27 mouse cellular contexts compared by ENCODE assay signal in the genomic region with DNA sequence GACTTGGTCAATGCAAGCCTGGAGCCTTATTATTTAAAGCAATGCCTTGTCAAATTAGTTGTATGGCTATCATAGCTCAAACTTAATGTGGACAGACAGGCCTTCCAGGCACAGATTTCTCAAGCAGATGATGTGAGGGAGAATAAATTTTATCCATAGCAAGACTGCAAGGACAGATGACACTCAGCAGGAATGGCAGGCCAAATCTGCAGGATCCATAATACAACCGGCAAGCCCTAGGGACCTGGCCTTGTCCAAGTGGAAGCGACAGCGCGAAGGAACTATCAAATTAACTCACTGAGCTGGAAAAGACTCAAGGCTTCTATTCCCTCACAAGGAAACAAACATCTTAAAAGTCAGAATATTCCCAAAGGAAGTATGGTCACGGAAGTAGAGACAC. TPM values are rescaled to one million over a fixed set of nuclear protein-coding genes. Genes with fewer than 3 reads are reported as not detected.
DNase-seq lines count a peak whose midpoint lies in the region; ATAC-seq and TF ChIP-seq lines count a peak whose summit lies in the region.
"Had no signal": no experiment of that assay in that cellular context is flagged by ENCODE, and none has a peak within 500 bp of the region (broad histone marks: within the 10 kb centered on the region; RNA-seq: fewer than 3 reads in every experiment).

No protein-coding gene starts in this region.

- ATAC-seq in midbrain, postnatal 0 days (ENCODE audit: low FRiP score), result no peak
- ATAC-seq: activated CD4-positive, CD25-positive, alpha-beta regulatory T cell, adult 4 months; forebrain, embryonic 14.5 days; forebrain, postnatal 0 days; intestine, embryonic 15.5 days had no signal

- H3K9ac ChIP-seq in midbrain, postnatal 0 days (replicated peaks; ENCODE audit: low read length, poor library complexity, severe bottlenecking), result no peak overlapping the region
- H3K9ac ChIP-seq: embryonic facial prominence, embryonic 12.5 days; embryonic facial prominence, embryonic 15.5 days; forebrain, postnatal 0 days; heart, embryonic 12.5 days; heart, embryonic 15.5 days; hindbrain, embryonic 13.5 days; intestine, embryonic 15.5 days had no signal

- no peaks in the 10 kb centered on the region for H3K9me3 ChIP-seq in midbrain, postnatal 0 days (ENCODE audit: low read length)
- H3K9me3 ChIP-seq in midbrain, embryonic 10.5 days (replicated peaks), result no peaks in the 10 kb centered on the region; the same call in 1 of the 2 replicates
- H3K9me3 ChIP-seq: embryonic facial prominence, embryonic 12.5 days; embryonic facial prominence, embryonic 15.5 days; heart, embryonic 12.5 days; heart, embryonic 15.5 days; hindbrain, embryonic 10.5 days; hindbrain, embryonic 13.5 days; intestine, embryonic 15.5 days had no signal

- no peak for TF ChIP-seq CTCF in midbrain, postnatal 0 days (IDR thresholded peaks at IDR 0.05)

- intact Hi-C loops in heart, postnatal 10 days (cut with DNase I), result no loop called here

- no peaks in the 10 kb centered on the region for H3K4me1 ChIP-seq in midbrain, postnatal 0 days (ENCODE audit: insufficient read depth, low read length)
- H3K4me1 ChIP-seq in midbrain, embryonic 10.5 days, result no peaks in the 10 kb centered on the region
- H3K4me1 ChIP-seq: embryonic facial prominence, embryonic 12.5 days; embryonic facial prominence, embryonic 15.5 days; heart, embryonic 12.5 days; heart, embryonic 15.5 days; hindbrain, embryonic 10.5 days; hindbrain, embryonic 13.5 days; intestine, embryonic 15.5 days had no signal

- H3K27ac ChIP-seq in midbrain, postnatal 0 days (ENCODE audit: low read depth, low read length), result no peak overlapping the region
- H3K27ac ChIP-seq in midbrain, embryonic 10.5 days (replicated peaks), result no peak overlapping the region
- H3K27ac ChIP-seq: embryonic facial prominence, embryonic 12.5 days; embryonic facial prominence, embryonic 15.5 days; gastrocnemius, adult 2 months; heart, embryonic 15.5 days; hindbrain, embryonic 10.5 days; hindbrain, embryonic 13.5 days; intestine, embryonic 15.5 days had no signal

- WGBS in midbrain, postnatal 0 days, result 83% methylated on average over 5 of the region's 5 CpGs
- 96% methylated on average over 5 of the region's 5 CpGs for WGBS in midbrain, embryonic 10.5 days

- H3K4me3 ChIP-seq in midbrain, postnatal 0 days (ENCODE audit: low read depth, low read length), result no peak overlapping the region
- no peak overlapping the region for H3K4me3 ChIP-seq in midbrain, embryonic 10.5 days
- H3K4me3 ChIP-seq: embryonic facial prominence, embryonic 12.5 days; embryonic facial prominence, embryonic 15.5 days; gastrocnemius, adult 2 months; heart, embryonic 12.5 days; heart, embryonic 15.5 days; hindbrain, embryonic 10.5 days; hindbrain, embryonic 13.5 days; intestine, embryonic 15.5 days had no signal

- peak; percentile 21 for DNase-seq in heart, postnatal 4 days
- DNase-seq in heart, postnatal 10 days, result no peak
- DNase-seq in midbrain, postnatal 0 days (ENCODE audit: low spot score), result peak; percentile 22
- DNase-seq in midbrain, embryonic 10.5 days (ENCODE audit: low spot score), result no peak
- DNase-seq in retina, postnatal 1 day, result peak; percentile 70
- no peak for DNase-seq in T-cell, adult 2 months (ENCODE audit: low spot score)
- DNase-seq: adrenal gland, postnatal 10 days; adrenal gland, postnatal 36 days; B cell, adult 2 months; cerebellum, adult 11 months; cerebellum, adult 9-11 months; cerebellum, postnatal 25 days; forebrain, postnatal 0 days; gastrocnemius, adult 2 months; gastrocnemius, postnatal 14 days; heart, adult 11 months; heart, postnatal 14 days had no signal

- peaks cover 13% of the 10 kb centered on the region for H3K36me3 ChIP-seq in midbrain, postnatal 0 days (ENCODE audit: insufficient read depth, low read length)
- H3K36me3 ChIP-seq in midbrain, embryonic 10.5 days, result peaks cover 45% of the 10 kb centered on the region

- H3K27me3 ChIP-seq in midbrain, postnatal 0 days (ENCODE audit: insufficient read depth, low read length), result no peaks in the 10 kb centered on the region
- H3K27me3 ChIP-seq in midbrain, embryonic 10.5 days (ENCODE audit: low read depth, poor library complexity, severe bottlenecking), result no peaks in the 10 kb centered on the region
- H3K27me3 ChIP-seq: CH12.LX; embryonic facial prominence, embryonic 12.5 days; embryonic facial prominence, embryonic 15.5 days; heart, embryonic 12.5 days; heart, embryonic 15.5 days; hindbrain, embryonic 13.5 days; intestine, embryonic 15.5 days had no signal

- no peak overlapping the region for H3K4me2 ChIP-seq in midbrain, postnatal 0 days (ENCODE audit: low read depth, low read length, poor library complexity, severe bottlenecking)
- H3K4me2 ChIP-seq: embryonic facial prominence, embryonic 12.5 days; embryonic facial prominence, embryonic 15.5 days; heart, embryonic 12.5 days; heart, embryonic 15.5 days; hindbrain, embryonic 13.5 days; intestine, embryonic 15.5 days had no signal

RNA-seq across cellular contexts. Expression of a gene that starts 6.1 kb away (rescaled TPM):
- 10 to 100 TPM; 12.3 to 12.8 TPM for total RNA-seq in heart, postnatal 4 days (2021)
- 10 to 100 TPM; 10.4 to 13.0 TPM for total RNA-seq in heart, postnatal 10 days (2021)
- 8.9 and 20.6 TPM in 2 replicates for total RNA-seq in midbrain, postnatal 0 days (2014; rRNA removed)
- 18.6 and 23.9 TPM in 2 replicates for polyA plus RNA-seq in midbrain, postnatal 0 days (2015; fragmentation: Nextera tagmentation; extraction: Ambion mirVana)
- polyA plus RNA-seq in midbrain, embryonic 10.5 days (2016; fragmentation: Nextera tagmentation; extraction: Ambion mirVana), result 26.7 and 27.8 TPM in 2 replicates

RNA-seq across cellular contexts. Expression of a gene that starts 17.9 kb away (rescaled TPM):
- total RNA-seq in heart, postnatal 4 days (2021), result 10 to 100 TPM; 20.3 to 24.9 TPM
- 10 to 100 TPM; 12.9 to 15.9 TPM for total RNA-seq in heart, postnatal 10 days (2021)
- total RNA-seq in midbrain, postnatal 0 days (2014; rRNA removed), result 32.2 and 40.6 TPM in 2 replicates
- polyA plus RNA-seq in midbrain, postnatal 0 days (2015; fragmentation: Nextera tagmentation; extraction: Ambion mirVana), result 108 and 118 TPM in 2 replicates
- polyA plus RNA-seq in midbrain, embryonic 10.5 days (2016; fragmentation: Nextera tagmentation; extraction: Ambion mirVana), result 68.5 and 73.9 TPM in 2 replicates

Comparison
In these comparisons a context has a peak if more than half of its experiments do, and no peak if none do; other contexts are left out.
1. DNase-seq: peak in heart, postnatal 4 days (single experiment), midbrain, postnatal 0 days (single experiment) and retina, postnatal 1 day (single experiment); none in heart, postnatal 10 days (0 of 2), midbrain, embryonic 10.5 days (single experiment) and T-cell, adult 2 months (single experiment).